Mouse (Mus musculus) spleen, postnatal 4 days (tissue): ENCODE data around the gene Ccdc171.

ENCODE experiments used
- DNase-seq, 2 experiments: peaks; one replicate each; pipeline ENCODE4 v3.0.0; 2022; ENCODE audit warnings: low spot score in 2 of 2

Ccdc171 gene

DNA sequence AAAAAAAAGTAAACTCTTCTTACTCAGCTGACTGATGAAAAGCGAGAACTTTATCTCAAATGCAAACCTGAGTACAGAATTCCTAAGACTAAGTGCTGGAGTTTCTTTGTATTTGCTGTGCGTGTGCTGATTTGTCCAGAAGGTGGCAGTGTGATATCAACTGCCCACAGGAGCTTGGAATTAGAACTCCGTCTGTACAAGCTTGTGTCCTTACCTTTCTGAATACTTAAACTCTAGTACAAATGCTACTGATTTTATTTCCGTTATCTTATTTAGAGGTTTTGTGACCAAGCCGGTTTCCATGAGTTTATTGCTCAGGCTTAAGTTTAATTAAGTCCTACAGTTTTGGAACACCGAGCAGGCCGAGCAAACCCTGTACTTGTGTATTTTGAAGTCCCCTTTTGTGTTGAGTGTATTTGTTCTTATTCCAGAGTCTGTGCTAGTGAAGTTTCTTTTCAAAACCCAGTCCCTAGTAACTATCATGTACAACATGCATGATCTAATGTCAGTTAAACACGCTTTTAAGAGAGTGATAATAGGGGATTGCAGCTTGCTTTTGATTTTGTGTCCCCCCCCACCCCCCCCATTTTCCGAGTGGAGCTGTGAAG is 269.1 kb downstream of the Ccdc171 start:
- DNase-seq = no peak

GRCm38 (mm10) chr4:83794930-83795459 is 269.6 kb downstream of the Ccdc171 start:
- DNase-seq = no peak

DNA sequence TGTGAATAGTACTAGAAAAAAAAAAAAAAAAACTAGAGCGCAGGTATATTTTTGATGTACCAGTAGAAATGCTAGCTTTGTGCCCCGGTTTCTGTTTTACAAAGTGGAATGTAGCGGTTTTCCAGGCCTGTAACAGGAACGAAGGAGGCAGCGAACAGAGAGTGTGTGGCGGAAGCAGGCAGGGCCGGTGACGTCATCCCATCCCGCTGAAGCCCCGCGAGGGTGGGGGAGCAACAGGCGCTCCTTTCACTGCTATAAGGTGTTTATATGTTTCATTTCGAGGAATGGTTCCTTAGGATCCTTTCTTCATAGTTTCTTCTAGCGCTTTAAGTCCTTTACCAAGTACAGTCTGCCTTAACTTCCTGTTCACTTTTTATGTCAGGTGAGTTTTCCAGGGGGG is 272.6 kb downstream of the Ccdc171 start:
- DNase-seq = no peak

- DNase-seq = peak; percentile 61 to 69
These were observed 273.5 kb downstream of the Ccdc171 start for GRCm38 (mm10) chr4:83798674-83799430.

- no peak for DNase-seq
These were observed 275.1 kb downstream of the Ccdc171 start for GRCm38 (mm10) chr4:83800402-83800801.

DNA sequence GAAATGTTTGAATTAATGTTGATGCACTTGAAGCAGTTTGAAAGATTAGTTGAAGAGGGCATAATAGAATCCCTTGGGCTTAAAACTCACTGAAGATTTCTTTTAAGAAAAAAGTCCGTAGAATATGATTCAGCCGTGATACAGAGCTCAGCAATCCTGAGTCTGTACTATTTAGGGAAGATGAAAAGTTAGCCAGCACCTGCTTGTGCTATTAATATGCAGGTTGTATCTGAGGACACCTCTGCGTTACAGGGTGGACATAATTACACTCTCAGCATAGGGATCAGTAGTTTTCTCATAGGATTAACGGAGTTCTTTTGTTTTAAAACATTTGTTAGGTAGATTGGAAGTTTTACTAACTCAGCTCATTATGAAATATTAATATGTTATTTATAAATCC is 291.6 kb downstream of the Ccdc171 start:
- no peak for DNase-seq

GRCm38 (mm10) chr4:83829718-83830459 is 304.5 kb downstream of the Ccdc171 start:
- DNase-seq = no peak

GRCm38 (mm10) chr4:83830891-83831880 is 305.8 kb downstream of the Ccdc171 start:
- no peak for DNase-seq

DNA sequence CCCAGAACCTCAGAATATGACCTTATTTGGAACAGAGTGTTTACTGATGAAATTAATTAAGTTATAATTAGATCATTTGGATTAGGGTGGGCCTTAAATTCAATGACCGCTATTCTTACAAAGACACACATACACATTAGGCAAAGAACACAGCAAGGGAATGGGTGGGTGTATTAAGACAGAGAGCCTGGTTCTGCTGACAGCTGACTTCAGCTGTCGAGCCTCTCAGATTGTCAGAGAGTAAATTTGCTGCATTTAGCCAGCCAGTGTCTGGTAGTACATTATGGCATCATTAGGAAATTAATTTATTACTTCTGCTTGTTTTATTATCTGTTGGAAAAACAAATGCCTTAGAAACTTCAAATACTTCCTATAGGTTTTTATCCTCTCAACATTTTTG is 313.7 kb downstream of the Ccdc171 start:
- no peak for DNase-seq

DNA sequence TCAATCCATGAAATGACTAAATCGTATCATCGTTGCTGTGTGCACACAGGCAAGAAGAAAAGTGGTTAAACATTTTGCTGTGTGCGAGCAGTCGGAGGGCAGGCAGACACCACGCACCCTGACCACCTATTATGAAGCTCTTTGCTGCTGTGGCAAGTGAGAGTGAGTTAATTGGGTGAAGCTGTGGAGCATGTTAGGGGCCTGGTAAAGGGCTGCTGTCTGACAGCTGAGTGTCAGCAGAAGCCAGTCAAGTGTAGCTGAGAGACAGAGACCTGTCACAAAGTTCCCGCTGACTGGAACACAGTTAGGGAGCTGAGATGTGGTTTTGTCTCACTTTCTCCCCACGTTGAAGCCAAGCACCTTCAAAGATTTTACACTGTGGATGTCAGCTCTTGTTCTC is 321.0 kb downstream of the Ccdc171 start:
- no peak for DNase-seq

- no peak for DNase-seq
These were observed 328.5 kb downstream of the Ccdc171 start for GRCm38 (mm10) chr4:83853885-83854284.

- no peak for DNase-seq
These were observed 336.4 kb downstream of the Ccdc171 start for GRCm38 (mm10) chr4:83861706-83862105.

DNA sequence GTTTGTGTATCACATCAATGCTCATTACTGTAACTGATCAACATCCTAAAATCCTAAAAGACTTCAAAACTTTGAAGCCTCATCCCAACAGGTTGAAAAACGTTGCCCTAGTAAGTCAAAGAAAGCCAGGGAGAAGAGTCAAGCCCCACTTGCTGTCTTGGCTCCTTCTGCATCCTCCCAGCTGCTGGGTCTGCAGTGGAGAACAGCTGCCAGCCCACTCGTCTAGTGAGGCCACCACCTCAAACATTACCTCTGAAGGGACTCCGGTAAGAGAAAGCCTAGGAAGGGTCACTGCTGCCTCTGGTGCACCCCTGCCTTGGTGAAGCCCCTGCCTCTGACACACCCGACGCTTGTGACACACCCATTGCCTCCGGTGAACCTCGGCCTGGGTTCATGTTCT is 336.9 kb downstream of the Ccdc171 start:
- no peak for DNase-seq

DNA sequence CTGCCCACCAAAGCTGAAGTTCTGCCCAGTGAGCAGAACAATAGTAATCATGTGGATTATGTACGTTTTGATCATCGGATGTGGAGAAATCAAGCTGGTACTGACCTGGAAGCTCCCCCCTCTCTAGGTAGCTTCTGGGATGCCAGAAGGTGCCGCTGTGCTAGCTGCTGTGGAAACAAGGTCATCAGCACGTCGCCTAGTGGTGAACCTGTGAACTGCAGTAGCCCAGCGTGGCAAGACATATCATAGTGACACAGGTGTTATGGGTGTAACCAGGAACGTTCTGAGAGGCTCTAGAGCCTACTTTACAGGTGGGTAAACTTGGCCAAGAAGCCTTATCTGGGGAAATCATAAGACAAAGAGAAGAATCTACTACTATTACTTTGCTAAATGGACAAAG is 351.3 kb downstream of the Ccdc171 start:
- DNase-seq = no peak

DNA sequence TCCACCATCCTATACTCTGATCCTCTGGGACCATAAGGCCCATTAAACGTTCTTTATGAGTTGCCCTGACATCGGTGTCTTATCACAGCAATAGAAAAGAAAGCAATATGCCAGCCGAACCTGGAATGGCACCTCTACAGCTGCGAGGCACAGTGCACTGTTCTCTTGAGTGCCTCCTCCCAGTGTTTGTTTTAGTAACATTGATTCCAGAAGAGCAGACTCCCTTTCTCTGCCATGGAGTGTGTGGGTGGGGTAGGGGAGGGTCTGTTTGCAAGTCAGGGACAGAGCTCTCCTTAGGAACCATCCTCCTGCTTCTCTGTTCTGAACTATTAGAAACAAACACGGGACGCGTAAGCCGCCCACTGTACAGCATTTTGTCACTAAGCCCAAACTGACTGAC is 352.9 kb downstream of the Ccdc171 start:
- no peak for DNase-seq

GRCm38 (mm10) chr4:83888459-83889054 is 363.2 kb downstream of the Ccdc171 start:
- no peak for DNase-seq

DNA sequence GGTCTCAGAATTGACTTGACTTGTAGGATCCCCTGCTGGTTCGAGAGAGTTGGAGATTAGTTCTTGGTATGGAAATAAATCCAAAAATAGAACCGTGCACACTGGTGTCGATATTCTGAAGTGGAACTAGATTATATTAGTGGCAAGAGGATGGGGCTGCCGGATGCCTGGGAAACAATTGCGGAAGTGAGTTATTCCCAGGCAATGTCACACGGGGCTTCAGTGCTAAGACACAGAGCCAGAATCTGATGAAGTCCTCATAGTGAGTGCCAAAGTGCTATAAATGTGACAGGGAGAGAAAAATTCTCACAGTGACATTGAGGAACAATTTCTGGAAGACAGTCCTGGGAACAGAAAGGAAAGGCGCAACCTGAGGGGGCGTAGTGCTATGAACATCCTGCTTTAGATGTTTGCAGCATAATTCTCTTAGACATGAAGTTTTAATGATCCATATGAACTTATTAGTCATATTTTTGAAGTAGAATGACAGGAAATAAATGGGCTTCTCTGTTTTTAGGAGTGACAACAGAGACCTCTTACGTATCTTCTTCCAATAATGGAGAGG is 376.8 kb downstream of the Ccdc171 start:
- DNase-seq = no peak
